Mouse (Mus musculus) kidney, adult 8-10 months (tissue): ENCODE results near the gene Ssbp4.
A peak's percentile ranks its signal among the peaks of the same experiment; 100 is the strongest.
"Not testable (repeated sequence)": the region's sequence is repeated elsewhere in the genome, so short reads cannot be mapped to it uniquely, and the experiment has no call there.

Source experiments
- DNase-seq, 2 experiments: peaks; one replicate each; pipeline ENCODE4 v3.0.0; 2022

Gene Ssbp4

GRCm38 (mm10) chr8:70606780-70607602 is 1.7 kb downstream of the Ssbp4 start:
- DNase-seq, result peak in 1 of 2 experiments; percentile 44

- no peak for DNase-seq
Observed at GRCm38 (mm10) chr8:70605871-70606779, 2.5 kb downstream of the Ssbp4 start.

- DNase-seq, result no peak
Observed at GRCm38 (mm10) chr8:70604558-70604957, 4.1 kb downstream of the Ssbp4 start.

GRCm38 (mm10) chr8:70602139-70602811 is 6.4 kb downstream of the Ssbp4 start:
- no peak for DNase-seq

GRCm38 (mm10) chr8:70601271-70601649 is 7.4 kb downstream of the Ssbp4 start:
- peak; percentile 75 to 83 for DNase-seq

- peak in 1 of 2 experiments; percentile 48 for DNase-seq
Observed at GRCm38 (mm10) chr8:70600473-70601270, 8.0 kb downstream of the Ssbp4 start.

GRCm38 (mm10) chr8:70599507-70600290 is 9.0 kb downstream of the Ssbp4 start:
- no peak for DNase-seq

- DNase-seq, result no peak
Observed at GRCm38 (mm10) chr8:70598722-70599121, 9.9 kb downstream of the Ssbp4 start.

GRCm38 (mm10) chr8:70598283-70598682 is 10.4 kb downstream of the Ssbp4 start:
- DNase-seq, result peak; percentile 81 to 89

- no peak for DNase-seq
Observed at GRCm38 (mm10) chr8:70597417-70598272, 11.0 kb downstream of the Ssbp4 start.

GRCm38 (mm10) chr8:70596775-70597416 is 11.8 kb downstream of the Ssbp4 start:
- no peak for DNase-seq

- DNase-seq, result no peak
Observed at GRCm38 (mm10) chr8:70596216-70596615, 12.5 kb downstream of the Ssbp4 start.

- DNase-seq, result no peak
Observed at GRCm38 (mm10) chr8:70595811-70596210, 12.9 kb downstream of the Ssbp4 start.

- peak in 1 of 2 experiments; percentile 44 for DNase-seq
Observed at GRCm38 (mm10) chr8:70594621-70595564, 13.8 kb downstream of the Ssbp4 start.

- DNase-seq, result peak; percentile 87 to 89
Observed at GRCm38 (mm10) chr8:70593961-70594609, 14.6 kb downstream of the Ssbp4 start, which contains the start of gene Isyna1. TSS of gene Isyna1 (plus strand) at chr8:70594373.

- no peak for DNase-seq
Observed at GRCm38 (mm10) chr8:70593173-70593572, 15.5 kb downstream of the Ssbp4 start.

GRCm38 (mm10) chr8:70591569-70591968 is 17.1 kb downstream of the Ssbp4 start:
- DNase-seq, result no peak

- DNase-seq, result not testable (repeated sequence)
Observed at GRCm38 (mm10) chr8:70587955-70588354, 20.7 kb downstream of the Ssbp4 start.
